Mouse (Mus musculus) v-Abl transformed pro-B cells (cell line): ENCODE results near the gene Scarb2.

Experiments used
- in situ Hi-C, 2 experiments: fragments of 400-800 bp; cut with MboI; formaldehyde crosslinking; loops; one replicate each; pipeline ENCODE4 v1.15.1; 2025; ENCODE audit not compliant: unreplicated experiment in 2 of 2

Scarb2 gene

DNA sequence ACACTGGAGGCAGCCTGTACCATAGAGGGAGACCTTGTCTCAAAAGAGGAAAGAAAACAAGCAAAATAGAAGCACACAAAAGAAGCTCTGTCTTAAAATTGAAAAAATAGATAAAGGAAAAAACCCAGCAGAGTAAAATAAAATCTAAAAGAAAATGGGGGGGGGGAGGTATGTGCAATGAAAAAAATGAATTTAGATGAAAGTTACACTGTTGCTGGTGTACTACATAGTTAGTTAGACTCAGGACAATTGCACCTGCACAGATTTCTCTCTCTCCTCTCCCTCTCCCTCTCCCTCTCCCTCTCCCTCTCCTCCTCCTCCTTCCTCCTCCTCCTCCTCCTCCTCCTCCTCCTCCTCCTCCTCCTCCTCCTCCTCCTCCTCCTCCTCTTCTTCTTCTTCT is at the start of gene Scarb2:
Scarb2 (minus strand) TSS at position 101 of the 400 bp plus-strand sequence.
- in situ Hi-C loops, result loop anchor here (5.0 to 25.0 kb wide), 6 partner anchors 69 to 758 kb away; partner anchors contain the start of genes Ccng2 (in 2 of the 2), Nup54 (in 2 of the 2), Rchy1 (in 1 of the 2) and Sdad1 (in 1 of the 2)

DNA sequence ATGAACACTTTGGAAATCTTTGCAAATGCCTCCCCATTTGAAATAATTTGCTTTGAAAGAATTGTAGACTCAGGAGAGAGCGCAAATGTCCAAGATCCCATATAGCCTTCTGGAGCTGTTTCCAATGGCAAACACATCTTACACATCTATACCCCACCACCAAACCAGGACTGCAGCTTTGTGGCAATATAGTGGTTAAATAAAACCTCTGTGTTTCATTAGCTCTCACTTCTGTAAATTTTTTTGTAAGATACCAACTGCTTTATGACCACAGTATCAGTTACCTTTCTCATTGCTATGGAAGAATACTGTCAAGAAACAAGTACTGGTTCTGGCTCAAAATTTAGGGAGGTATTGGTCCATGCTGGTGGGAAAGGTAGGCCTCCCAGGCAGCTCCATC is 49.3 kb upstream of the Scarb2 start:
- in situ Hi-C loops, result no loop called here

DNA sequence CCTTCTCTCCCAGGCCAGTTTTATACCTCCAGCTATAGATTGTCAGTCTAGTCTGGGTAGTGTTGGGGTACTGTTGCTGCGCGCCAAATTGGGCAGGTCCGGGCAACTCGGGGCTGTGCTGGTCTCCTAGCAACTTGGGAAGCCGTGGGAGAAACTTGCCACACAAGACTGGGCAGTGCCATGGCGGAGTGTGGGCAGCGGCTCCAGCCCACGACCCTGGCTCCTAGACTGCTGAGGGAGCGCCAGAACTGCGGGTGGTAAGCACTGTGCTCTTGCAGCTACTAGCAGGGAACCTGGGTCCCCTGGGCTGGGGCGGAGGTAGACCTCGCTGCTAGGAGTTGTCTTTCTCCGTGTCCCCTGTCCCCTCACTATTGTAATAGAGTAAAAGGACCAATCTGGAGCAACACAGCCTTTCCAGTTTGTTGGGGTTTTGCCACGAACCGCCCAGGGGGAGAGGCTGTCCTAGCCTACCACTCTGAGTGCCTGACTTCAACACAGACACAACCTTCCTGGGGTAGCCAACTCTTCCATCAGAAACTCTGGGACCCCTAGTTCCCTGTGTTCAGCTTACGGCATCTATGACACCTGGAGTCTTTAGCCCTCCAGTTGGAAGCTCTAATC is 48.4 kb upstream of the Scarb2 start, which contains the start of gene Fam47e:
Fam47e (plus strand) TSS at position 179 of the 621 bp plus-strand sequence.
- in situ Hi-C loops, result loop anchor here (5.0 kb wide), 1 partner anchor 93 kb away; no protein-coding TSS in a partner anchor

DNA sequence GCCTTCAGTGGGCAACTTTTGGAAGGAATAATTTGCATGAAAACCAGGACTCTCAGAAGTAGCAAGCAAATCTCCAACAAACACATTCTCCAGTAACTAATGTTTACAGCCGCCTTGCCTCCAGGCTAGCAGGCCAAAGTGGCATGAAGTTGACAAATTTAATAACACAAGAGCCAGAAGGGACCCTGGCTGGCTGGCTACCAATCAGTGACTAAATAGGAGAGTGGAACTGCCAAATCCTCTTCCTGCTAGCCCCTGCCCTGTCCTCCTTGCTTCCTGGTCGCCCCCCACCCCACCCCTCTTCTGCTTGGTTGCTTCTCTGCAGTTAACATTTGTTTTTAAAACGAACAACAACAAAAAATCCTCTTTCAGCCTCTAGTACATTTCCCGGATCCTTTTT is 47.8 kb upstream of the Scarb2 start:
- in situ Hi-C loops, result loop anchor here (5.0 kb wide), 1 partner anchor 92 kb away; no protein-coding TSS in a partner anchor

DNA sequence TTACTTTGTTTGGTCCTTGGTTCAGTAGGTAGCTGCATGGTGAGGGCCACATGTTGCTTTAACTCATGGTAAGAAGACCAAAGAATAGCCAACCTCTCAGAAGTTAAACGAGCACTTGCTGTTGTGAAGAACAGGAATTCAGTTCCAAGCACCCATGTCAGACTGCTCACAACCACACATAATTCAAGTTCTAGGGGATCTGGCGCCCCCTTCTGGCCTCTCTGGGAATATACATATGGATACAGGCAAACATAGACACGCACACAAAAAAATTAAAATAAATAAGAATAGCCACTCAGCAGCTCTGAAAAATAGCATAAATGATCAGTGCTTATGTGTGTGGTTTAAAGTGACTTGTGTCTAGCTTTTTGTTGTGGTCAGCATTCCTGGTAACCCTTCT is 47.3 kb upstream of the Scarb2 start:
- in situ Hi-C loops, result loop anchor here (5.0 kb wide), 1 partner anchor 92 kb away; no protein-coding TSS in a partner anchor

DNA sequence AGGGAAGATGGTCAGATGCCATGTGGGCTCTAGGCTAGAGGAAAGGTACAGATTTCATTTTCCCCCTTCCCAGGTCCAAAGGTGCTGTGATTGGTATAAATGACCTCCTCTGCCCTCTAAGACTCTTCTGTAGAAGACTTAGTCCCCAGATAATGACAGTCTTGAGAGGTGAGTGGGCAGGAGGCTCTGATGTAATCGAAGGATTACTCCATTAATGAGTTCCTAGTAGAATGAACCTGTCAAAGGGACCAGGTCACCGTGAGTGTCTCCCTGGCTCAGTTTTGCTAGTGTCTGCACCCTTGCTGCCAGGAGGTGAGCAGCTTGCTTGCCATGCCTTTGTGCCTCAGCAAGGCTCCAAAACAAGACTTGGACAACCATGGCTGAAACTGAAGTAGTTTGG is 46.0 kb upstream of the Scarb2 start:
- in situ Hi-C loops, result loop anchor here (5.0 kb wide), 1 partner anchor 90 kb away; no protein-coding TSS in a partner anchor

DNA sequence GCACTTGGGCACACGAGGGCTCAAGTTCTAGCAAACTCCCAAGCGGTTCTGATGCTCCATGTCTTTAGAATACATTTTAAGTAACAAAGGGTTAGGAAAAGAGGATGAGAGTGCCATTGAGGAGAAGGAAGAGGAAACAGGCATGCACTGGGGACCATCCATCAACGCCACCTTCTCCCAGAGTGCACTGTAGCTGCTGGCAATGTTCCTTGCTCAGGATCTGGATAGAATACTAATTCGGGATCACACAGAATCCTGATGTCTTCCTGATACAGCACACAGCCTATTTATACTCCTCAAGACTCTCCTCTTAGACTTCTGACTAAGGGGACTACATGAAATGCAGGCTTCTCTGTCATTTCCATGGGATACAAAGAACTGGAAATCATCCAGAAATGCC is 33.1 kb upstream of the Scarb2 start:
- in situ Hi-C loops, result no loop called here

DNA sequence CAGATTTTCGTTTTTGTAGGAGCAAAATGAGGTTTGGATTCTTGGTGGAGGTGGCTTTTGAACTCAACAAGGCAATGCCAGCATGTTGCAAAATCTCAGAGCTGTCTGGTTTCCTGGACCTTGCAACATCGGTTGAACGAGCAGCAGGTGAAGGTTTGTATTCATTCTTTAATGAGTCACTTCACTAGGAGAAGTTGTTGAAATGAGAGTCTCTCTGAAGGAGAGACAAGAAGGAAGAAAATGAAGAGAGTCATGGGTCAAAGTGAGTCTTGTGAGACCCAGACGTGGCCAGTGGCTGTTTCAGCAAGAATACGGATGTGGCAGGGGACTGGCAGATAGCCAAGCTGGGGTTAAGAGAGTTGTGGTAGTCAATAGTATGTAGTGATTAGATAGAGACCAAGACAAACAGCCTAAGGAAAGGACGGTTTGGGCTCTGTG is 18.2 kb upstream of the Scarb2 start:
- in situ Hi-C loops, result loop anchor here (25.0 kb wide), 2 partner anchors 213 to 737 kb away; partner anchors contain the start of genes Ccng2 (in 1 of the 2) and Sdad1 (in 1 of the 2)

DNA sequence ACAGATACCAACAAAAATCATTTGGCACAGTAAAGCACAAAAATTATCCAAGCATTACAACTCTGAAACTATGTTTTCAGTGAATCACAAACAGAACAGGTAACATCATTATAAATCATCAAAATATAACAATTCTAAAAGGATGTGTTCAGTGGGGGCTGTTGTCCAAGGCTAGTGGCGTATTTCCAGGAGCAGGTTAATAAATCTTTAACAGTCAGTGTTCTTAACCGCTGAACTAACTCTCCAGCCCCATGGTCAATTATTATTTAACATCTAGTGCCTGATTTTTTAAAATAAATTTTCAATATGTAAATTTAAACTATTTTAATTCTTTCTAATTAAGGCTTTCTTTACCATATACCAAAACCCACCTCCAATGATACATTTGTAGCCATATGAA is 14.5 kb upstream of the Scarb2 start:
- in situ Hi-C loops, result loop anchor here (25.0 kb wide), 2 partner anchors 209 to 741 kb away; partner anchors contain the start of genes Ccng2 (in 1 of the 2) and Sdad1 (in 1 of the 2)

DNA sequence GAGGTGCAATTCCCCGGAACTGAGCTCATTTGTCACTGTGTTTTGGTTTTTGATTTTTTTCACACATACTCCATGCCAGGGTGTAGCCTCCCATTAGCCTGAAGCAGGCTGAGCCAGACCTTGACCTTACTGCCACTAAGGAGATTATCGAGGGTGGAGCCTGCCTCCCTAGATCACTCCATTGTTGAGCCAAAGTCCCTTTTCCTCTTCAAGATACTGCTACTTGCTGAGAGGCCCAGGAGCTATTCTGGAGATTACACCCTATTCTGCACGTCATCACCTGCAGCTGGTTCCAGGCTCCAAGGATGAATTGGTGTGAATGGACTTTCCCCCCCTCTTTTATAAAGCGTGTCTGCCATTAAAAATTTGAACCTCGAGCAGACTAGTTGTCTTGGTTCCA is 5.4 kb upstream of the Scarb2 start:
- in situ Hi-C loops, result loop anchor here (25.0 kb wide), 2 partner anchors 200 to 750 kb away; partner anchors contain the start of genes Ccng2 (in 1 of the 2) and Sdad1 (in 1 of the 2)

DNA sequence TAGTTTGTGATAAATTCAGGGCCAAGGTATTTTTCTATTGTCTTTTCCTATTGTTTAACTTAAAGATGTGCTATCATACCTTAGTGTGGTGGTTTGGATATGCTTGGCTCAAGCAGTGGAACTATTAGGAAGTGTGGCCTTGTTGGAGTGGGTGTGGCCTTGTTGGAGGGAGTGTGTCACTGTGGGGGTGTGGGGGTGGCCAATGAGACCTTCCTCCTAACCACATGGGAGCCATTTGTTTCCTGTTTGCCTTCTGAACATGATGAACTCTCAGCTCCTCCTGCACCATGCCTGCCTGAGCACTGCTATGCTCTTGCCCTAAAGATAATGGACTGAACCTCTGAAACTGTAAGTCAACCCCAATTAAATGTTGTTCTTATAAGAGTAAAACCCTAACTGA is 4.6 kb upstream of the Scarb2 start:
- in situ Hi-C loops, result loop anchor here (25.0 kb wide), 2 partner anchors 199 to 751 kb away; partner anchors contain the start of genes Ccng2 (in 1 of the 2) and Sdad1 (in 1 of the 2)

DNA sequence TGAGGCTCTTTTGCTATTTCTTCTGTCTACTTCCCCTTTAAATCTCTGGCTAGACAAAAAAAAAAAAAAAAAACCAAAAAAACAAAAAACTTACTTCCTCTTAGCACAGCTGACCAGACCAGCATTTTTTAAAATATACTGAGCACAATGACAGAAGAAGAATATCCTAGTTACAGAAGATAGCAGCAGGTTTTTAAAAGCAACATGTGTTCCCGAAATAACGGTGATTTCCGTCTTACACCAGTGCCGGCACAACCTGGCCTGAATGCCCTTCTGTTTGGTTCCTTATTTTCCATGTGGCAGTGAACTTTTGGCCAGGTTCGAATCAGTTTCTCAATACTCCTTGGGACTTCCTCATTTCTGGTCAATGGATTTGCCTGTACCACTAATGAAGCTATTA is 2.2 kb upstream of the Scarb2 start:
- in situ Hi-C loops, result loop anchor here (5.0 to 25.0 kb wide), 6 partner anchors 72 to 756 kb away; partner anchors contain the start of genes Ccng2 (in 2 of the 2), Nup54 (in 2 of the 2), Rchy1 (in 1 of the 2) and Sdad1 (in 1 of the 2)

DNA sequence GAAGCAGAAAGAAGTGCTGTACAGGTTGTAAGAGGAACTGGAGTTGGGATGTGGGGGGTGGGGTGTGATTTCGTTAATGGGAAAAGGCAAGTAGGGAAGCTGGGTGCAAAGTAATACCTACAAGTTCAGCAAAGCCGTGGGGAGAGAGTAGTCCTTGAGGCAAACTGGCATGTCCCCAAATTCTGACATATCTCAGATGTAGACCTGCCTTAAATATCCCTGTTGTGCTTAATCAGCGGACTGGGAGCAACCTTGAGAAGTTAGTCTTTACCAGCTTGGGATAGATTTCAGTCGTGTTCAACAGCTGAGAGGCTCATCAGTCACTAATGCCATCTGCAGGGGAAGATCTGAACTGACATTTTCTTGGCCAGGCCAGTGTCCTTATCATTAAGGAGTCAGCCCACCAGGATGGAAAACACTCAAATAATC is 318 bp downstream of the Scarb2 start:
- in situ Hi-C loops, result loop anchor here (5.0 to 25.0 kb wide), 6 partner anchors 69 to 758 kb away; partner anchors contain the start of genes Ccng2 (in 2 of the 2), Nup54 (in 2 of the 2), Rchy1 (in 1 of the 2) and Sdad1 (in 1 of the 2)

DNA sequence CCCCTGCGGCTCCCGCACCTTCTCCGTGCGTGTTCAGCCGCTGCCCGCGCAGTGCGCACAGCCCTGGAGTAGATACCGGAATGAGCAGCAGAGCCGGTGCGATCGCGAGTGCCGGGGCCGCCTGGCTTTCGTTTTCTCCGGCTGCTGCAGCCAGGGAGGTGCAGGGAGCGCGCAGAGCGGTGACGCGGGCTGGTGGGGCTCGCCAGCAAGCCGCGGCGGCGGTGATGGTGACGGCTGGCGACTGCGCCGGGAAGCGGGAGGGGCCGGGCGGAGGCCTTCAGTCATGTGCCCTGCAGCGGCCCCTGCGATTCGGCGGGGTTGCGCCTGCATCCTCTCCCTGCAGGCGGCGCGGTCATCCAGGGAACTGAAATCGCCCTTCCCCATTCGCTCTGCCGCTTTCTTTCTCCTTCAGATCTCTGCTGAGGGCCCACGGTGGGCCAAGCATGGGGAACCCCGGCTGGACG is 1.2 kb downstream of the Scarb2 start:
- in situ Hi-C loops, result loop anchor here (5.0 to 25.0 kb wide), 6 partner anchors 68 to 759 kb away; partner anchors contain the start of genes Ccng2 (in 2 of the 2), Nup54 (in 2 of the 2), Rchy1 (in 1 of the 2) and Sdad1 (in 1 of the 2)

DNA sequence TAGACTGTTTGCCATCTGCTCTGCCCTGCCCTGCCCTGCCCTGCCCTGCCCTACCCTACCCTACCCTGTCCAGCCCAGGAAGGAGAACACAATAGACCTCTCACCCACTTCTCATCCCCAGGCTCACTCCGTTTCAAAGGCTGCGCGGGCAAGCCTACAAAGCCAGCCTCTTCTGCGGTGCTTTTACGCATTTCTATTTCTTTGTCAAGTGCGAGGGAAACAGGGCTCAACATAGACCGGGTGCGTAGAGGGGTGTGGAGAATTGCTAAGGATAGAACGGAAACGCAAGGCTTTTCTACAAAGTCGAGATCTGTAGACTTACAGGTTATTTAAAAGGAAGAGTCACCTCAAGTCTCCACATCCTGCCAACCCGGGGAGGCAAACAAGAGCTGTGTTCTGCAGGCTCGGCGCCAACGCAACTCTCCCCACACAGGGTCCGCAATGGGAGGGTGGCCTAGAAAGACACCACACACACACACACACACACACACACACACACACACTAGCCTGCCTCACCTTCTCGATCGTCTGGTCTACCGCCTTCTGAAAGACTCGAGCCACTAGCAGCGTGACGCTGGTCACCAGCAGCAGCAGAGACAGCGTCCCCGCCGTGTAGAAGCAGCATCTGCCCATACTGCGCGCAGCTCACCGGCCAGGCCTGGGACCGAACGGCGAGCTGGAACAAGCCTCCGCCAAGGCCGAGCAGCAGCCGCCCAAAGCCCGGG is 1.8 kb downstream of the Scarb2 start:
- in situ Hi-C loops, result loop anchor here (5.0 to 25.0 kb wide), 6 partner anchors 68 to 760 kb away; partner anchors contain the start of genes Ccng2 (in 2 of the 2), Nup54 (in 2 of the 2), Rchy1 (in 1 of the 2) and Sdad1 (in 1 of the 2)

DNA sequence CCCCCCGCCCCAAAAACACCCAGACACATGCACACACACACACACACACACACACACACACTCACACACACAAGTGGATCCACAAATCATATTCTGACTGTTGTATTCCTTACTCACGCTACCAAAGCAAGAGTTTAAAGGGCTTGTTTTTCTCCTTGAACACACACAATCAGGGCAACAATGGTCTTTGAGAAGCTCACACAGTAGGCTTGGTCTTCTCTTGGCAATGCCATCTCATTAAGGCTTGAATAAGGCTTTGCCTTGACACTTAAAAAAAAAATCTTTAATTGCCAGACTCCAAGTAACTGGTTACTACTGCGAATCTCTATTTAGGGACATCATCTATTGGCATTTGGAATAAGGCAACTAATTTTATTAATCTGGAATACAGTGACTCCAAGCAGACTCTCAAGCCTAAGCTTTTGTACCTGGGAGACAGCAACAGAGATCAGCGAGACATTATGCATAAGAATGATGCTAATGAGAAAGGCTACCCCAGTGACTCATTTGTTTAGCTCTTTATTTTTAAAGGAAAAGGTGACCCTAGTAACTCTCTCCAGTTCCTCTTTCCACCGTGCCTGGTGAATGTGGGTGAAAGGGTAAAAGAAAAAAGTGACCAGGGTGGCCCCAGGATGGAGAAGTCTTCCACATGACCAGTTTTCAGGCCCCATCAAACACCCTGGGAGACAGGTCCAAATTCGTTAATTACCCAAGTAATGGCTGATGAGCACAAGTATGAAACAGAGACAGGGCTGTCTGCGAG is 2.6 kb downstream of the Scarb2 start:
- in situ Hi-C loops, result loop anchor here (10.0 to 25.0 kb wide), 5 partner anchors 69 to 761 kb away; partner anchors contain the start of genes Ccng2 (in 2 of the 2), Nup54 (in 1 of the 2), Rchy1 (in 1 of the 2) and Sdad1 (in 1 of the 2)

DNA sequence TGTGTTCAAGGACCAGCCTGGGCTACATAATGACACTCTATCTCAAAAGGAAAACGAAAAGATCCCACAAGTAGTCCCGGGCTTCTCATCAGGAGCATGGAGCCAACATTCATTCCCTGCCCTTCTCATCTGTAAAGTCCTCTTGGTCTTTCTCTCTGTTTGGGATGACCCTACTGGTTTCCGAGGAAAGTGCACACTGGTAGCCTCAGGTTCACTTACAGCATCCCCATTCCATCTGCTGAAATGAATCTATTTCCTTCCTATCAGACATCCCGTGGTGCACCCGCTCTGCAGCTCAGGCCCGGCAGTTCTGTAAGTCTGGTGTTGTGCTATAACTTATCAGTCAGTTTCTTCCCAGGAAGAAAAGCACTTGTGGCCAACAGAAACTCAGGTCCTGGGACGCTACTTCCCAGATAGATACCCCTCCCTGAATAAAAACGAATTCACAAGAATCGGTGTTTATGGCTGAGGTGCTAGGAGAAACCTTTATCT is 3.2 kb downstream of the Scarb2 start:
- in situ Hi-C loops, result loop anchor here (10.0 to 25.0 kb wide), 5 partner anchors 69 to 761 kb away; partner anchors contain the start of genes Ccng2 (in 2 of the 2), Nup54 (in 1 of the 2), Rchy1 (in 1 of the 2) and Sdad1 (in 1 of the 2)

DNA sequence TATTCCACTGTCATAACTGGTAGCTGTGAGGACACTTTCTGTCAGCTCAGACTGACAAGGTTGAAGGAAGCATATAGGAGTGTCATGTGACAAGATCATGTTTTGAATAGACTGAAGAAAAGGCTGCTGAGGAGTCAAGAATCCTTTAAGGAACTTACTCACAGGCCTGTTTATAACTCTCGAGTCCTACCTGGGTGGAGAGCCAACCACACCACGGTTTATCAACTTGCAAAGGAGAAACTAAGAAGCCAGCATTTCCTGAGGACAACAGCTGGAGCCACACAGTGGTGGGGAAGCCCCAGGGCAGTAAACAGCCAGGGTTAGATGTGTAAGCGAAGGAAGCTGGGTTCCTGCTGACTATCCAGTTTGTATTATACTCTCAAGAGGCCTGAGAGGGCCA is 7.3 kb downstream of the Scarb2 start:
- in situ Hi-C loops, result no loop called here

DNA sequence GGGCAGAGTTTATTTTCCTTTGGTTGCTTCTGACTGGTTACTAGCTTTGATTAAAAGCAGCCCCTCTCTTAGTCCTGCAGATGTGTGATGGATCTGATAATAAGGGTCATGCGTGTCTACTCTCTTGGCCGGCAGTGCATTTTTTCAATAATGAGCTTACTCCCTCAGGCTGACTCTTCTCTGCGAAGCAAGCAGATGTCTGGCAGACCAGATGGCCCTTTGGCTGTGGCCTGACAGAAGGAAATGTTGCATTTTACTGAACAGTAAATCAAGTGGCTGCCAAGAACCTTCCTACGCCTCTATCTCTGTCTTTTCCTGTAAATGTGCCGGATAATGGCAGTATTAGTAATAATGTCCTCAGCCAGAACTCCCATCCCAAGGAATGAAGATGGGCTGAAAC is 8.0 kb downstream of the Scarb2 start:
- in situ Hi-C loops, result no loop called here
